Mouse (Mus musculus) erythroblast, embryonic 14.5 days (primary cell): ENCODE data around the gene Lipo2. TPM values are rescaled to one million over a fixed set of nuclear protein-coding genes. Genes with fewer than 3 reads are reported as not detected.
"Not testable (repeated sequence)": the region's sequence is repeated elsewhere in the genome, so short reads cannot be mapped to it uniquely, and the experiment has no call there.

Experiments used
- H3K27me3 ChIP-seq: 2 replicates; pipeline ENCODE4 v1.6.1; 2012; ENCODE audit warnings: inconsistent platforms; ENCODE audit not compliant: control insufficient read depth
- H3K36me3 ChIP-seq: 2 replicates; pipeline ENCODE4 v1.6.1; 2012; ENCODE audit warnings: mild to moderate bottlenecking, inconsistent platforms; ENCODE audit not compliant: control insufficient read depth
- H3K4me1 ChIP-seq: 2 replicates; pipeline ENCODE4 v1.6.1; 2012; ENCODE audit warnings: inconsistent platforms; ENCODE audit not compliant: control insufficient read depth
- H3K4me3 ChIP-seq: replicated peaks from 2 replicates; pipeline ENCODE3; 2012; ENCODE audit warnings: moderate library complexity, mild to moderate bottlenecking, inconsistent platforms
- H3K9me3 ChIP-seq: 2 replicates; pipeline ENCODE4 v1.6.1; 2012; ENCODE audit warnings: low read length, inconsistent platforms, mixed read lengths; ENCODE audit not compliant: control insufficient read depth
- GATA1 ChIP-seq: IDR thresholded peaks from 2 replicates; pipeline ENCODE4 v1.6.1; 2012; ENCODE audit warnings: low read length, inconsistent platforms, mixed read lengths
- TAL1 ChIP-seq: IDR thresholded peaks from 3 replicates; pipeline ENCODE4 v1.6.1; 2012; ENCODE audit warnings: low read length, inconsistent platforms, mixed read lengths
- polyA plus RNA-seq: library from polyadenylated mRNA; stranded (reverse); fragments of >175 nt; gene quantifications from 2 replicates; pipeline ENCODE4 v1.2.3, GENCODE M21; 2012

Gene Lipo2
- not detected in 2 replicates for polyA plus RNA-seq

DNA sequence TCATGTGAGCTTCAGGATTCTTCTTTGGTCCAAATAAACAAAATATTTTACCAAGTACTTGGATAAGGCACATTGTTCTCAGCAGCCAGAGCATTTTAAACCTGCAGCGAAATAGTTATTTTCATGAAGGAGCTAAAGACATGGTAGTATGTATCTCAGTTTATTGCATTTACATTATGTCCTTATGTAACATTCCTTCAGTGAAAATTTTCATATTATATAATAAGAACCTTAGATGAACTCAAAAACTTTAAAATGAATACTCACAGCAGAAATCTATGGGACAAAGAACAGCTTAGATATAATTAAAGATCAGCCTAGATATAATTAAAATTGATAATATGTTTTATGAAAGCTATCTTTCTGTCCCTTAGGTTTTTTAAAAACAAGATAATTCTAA, at the start of gene Lipo2:
Gene Lipo2, minus strand, starts transcription at position 101 of the 400 bp plus-strand sequence.
- H3K4me3 ChIP-seq, H3K36me3 ChIP-seq, H3K4me1 ChIP-seq, H3K9me3 ChIP-seq, H3K27me3 ChIP-seq: not testable (repeated sequence)

- H3K27me3 ChIP-seq, H3K9me3 ChIP-seq, H3K4me1 ChIP-seq, H3K4me3 ChIP-seq, H3K36me3 ChIP-seq: not testable (repeated sequence)
These were observed 36.2 kb upstream of the Lipo2 start, which contains the start of gene Lipo1 for GRCm38 (mm10) chr19:33787359-33787758. TSS of gene Lipo1 (minus strand) at chr19:33787459.

DNA sequence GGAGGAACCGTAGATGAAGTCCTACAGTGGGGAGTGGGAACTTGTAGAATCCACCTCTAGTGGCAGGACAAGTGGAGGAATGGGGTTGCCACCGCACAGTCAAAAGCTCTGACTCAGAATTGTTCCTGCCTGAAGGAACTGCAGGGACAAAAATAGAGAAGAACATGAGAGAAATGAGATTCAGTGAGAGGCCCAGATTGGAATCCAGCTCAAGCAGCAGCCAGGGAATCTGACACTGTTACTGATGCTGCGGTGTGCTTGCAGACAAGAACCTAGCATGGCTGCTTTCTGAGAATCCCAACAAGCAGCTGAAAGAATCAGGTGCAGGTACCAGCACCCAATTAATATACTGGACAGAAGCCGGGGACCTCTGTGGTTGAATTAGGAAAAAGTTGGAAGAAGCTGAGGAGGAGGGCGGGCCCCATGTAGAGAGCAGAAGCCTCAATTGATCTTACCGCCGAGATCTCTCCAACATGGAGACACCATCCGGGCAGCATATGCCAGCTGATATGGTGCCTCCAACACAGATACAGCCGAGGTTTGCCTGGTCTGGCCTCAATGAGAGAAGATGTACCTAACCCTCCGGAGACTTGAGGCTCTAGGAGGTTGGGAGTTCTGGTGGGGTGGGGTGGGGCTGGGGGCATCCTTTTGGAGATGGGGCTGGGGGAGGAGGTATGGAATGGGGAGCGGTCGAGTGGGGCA, 35.6 kb upstream of the Lipo2 start:
- Histone ChIP-seq H3K36me3 (no peaks in the 10 kb centered on the region), H3K4me3 (no peak overlapping the region), H3K27me3 (no peaks in the 10 kb centered on the region), H3K9me3 (no peaks in the 10 kb centered on the region), H3K4me1 (no peaks in the 10 kb centered on the region)
- TF ChIP-seq GATA1, result no peak
- no peak for TF ChIP-seq TAL1

- H3K4me3 ChIP-seq, H3K36me3 ChIP-seq, H3K4me1 ChIP-seq, H3K27me3 ChIP-seq, H3K9me3 ChIP-seq: not testable (repeated sequence)
These were observed 10.3 kb upstream of the Lipo2 start, which contains the start of gene Lipo3 for GRCm38 (mm10) chr19:33761287-33762086. TSS of gene Lipo3 (minus strand) at chr19:33761951.

Other genes with a start within 250 kb of the Lipo2 start
- gene Lipo4, start 233.6 kb downstream of the Lipo2 start, polyA plus RNA-seq, result not detected in 2 replicates
- gene Gm8978, start 126.1 kb downstream of the Lipo2 start, polyA plus RNA-seq, result not detected in 2 replicates
- gene Lipo3, start 10.6 kb upstream of the Lipo2 start, polyA plus RNA-seq, result 0.01 and 0.02 TPM in 2 replicates
- not detected in 2 replicates for gene Lipo1, start 36.1 kb upstream of the Lipo2 start, polyA plus RNA-seq
- gene Lipf, start 209.8 kb upstream of the Lipo2 start, polyA plus RNA-seq, result not detected in 2 replicates